Mouse (Mus musculus) mesoderm, embryonic 11.5 days (tissue): Measurements from ENCODE around the gene Ttll11.

ENCODE experiments used
- DNase-seq: peaks from one replicate; pipeline ENCODE4 v3.0.0-alpha.2; 2012; ENCODE audit warnings: low read depth, low spot score

Ttll11 gene

GRCm38 (mm10) chr2:35979644-35980021, at the start of gene Ttll11:
Gene Ttll11, minus strand, starts transcription at chr2:35979913.
- peak; percentile 90 for DNase-seq

- DNase-seq, result no peak
These were observed 43.6 kb upstream of the Ttll11 start for GRCm38 (mm10) chr2:36023291-36023690.

- DNase-seq, result peak; percentile 86
These were observed 41.9 kb upstream of the Ttll11 start for GRCm38 (mm10) chr2:36021385-36022159.

GRCm38 (mm10) chr2:36013010-36013409, 33.3 kb upstream of the Ttll11 start:
- DNase-seq, result no peak

- no peak for DNase-seq
These were observed 31.7 kb upstream of the Ttll11 start for GRCm38 (mm10) chr2:36011331-36011825.

GRCm38 (mm10) chr2:36010579-36010978, 30.9 kb upstream of the Ttll11 start:
- no peak for DNase-seq

GRCm38 (mm10) chr2:36009386-36009785, 29.7 kb upstream of the Ttll11 start:
- DNase-seq, result peak; percentile 91

GRCm38 (mm10) chr2:36008071-36008470, 28.4 kb upstream of the Ttll11 start:
- DNase-seq, result peak; percentile 73

- no peak for DNase-seq
These were observed 22.5 kb upstream of the Ttll11 start for GRCm38 (mm10) chr2:36002188-36002587.

- DNase-seq, result no peak
These were observed 20.7 kb upstream of the Ttll11 start for GRCm38 (mm10) chr2:36000390-36000789.

- DNase-seq, result no peak
These were observed 19.5 kb upstream of the Ttll11 start for GRCm38 (mm10) chr2:35999212-35999611.

GRCm38 (mm10) chr2:35998416-35998815, 18.7 kb upstream of the Ttll11 start:
- DNase-seq, result no peak

- no peak for DNase-seq
These were observed 17.0 kb upstream of the Ttll11 start for GRCm38 (mm10) chr2:35996753-35997152.

- DNase-seq, result no peak
These were observed 14.6 kb upstream of the Ttll11 start for GRCm38 (mm10) chr2:35994303-35994702.

- no peak for DNase-seq
These were observed 13.8 kb upstream of the Ttll11 start for GRCm38 (mm10) chr2:35993481-35993880.

- DNase-seq, result no peak
These were observed 12.5 kb upstream of the Ttll11 start for GRCm38 (mm10) chr2:35992259-35992658.

GRCm38 (mm10) chr2:35983869-35984268, 4.2 kb upstream of the Ttll11 start:
- peak; percentile 82 for DNase-seq

- DNase-seq, result no peak
These were observed 2.2 kb upstream of the Ttll11 start for GRCm38 (mm10) chr2:35981872-35982271.

GRCm38 (mm10) chr2:35978941-35979643, 621 bp downstream of the Ttll11 start:
- DNase-seq, result peak; percentile 33

GRCm38 (mm10) chr2:35978276-35978933, 1.3 kb downstream of the Ttll11 start:
- peak; percentile 6 for DNase-seq

GRCm38 (mm10) chr2:35977749-35978148, 2.0 kb downstream of the Ttll11 start:
- no peak for DNase-seq

- no peak for DNase-seq
These were observed 7.3 kb downstream of the Ttll11 start for GRCm38 (mm10) chr2:35972259-35973001.
